Mouse (Mus musculus) heart, postnatal 14 days (tissue): ENCODE results near the gene App. TPM values are rescaled to one million over a fixed set of nuclear protein-coding genes. Genes with fewer than 3 reads are reported as not detected.
A peak's percentile ranks its signal among the peaks of the same experiment; 100 is the strongest.

Experiments
- DNase-seq, 2 experiments: peaks; one replicate each; pipeline ENCODE4 v3.0.0; 2021 to 2022
- intact Hi-C: fragments of 180-260 bp; cut with DNase I; formaldehyde crosslinking; loops from one replicate; pipeline ENCODE4 v1.15.1; 2025
- total RNA-seq, 2 experiments: library from RNA; stranded (reverse); gene quantifications; 2 replicates each; pipeline ENCODE4 v1.2.3; 2021

The App gene
- total RNA-seq, 2 experiments from 2014 or later, result 184 to 199 TPM

DNA sequence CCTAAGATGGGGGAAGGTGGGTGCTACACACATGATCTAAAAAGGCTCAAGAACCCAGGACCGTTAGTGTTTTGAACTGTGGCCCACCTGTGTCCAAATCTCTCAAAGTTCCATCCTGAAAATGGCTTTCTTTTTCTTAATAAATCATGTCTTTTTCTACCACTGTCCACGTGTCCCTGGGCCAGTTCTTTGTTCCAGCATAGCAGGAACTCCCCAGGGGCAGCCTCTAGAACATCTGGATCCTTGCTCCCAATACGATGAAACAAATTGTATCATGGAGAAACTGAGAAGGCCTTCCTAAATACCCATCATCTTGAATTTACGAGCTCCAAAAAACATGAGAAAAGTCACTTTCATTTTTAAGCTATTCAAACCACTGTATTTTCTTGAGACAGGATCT, 182.6 kb downstream of the App start:
- no peak for DNase-seq
- intact Hi-C loops, result loop anchor here (5.0 kb wide), 1 partner anchor 34 kb away; no protein-coding TSS in a partner anchor

DNA sequence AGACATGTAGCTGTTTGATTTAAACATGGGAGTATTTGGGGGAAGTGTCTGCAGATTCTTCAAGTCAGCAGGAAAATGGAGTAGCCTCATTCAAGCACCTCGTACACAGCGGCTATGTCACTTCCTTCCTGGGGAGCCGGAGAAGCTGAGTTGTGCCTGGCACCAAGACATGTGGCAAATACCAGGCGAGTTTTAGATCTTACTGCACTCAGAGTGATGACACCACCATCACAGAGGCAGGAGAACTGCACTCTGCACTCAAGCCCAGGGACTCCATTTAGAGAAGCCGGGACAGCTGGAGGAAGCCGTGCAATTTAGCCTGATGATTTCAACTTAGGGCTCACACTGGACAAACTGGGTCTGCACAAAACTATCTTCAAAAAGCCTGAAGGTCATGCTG, 183.6 kb downstream of the App start:
- peak in 1 of 2 experiments; percentile 27 for DNase-seq
- intact Hi-C loops, result loop anchor here (5.0 kb wide), 1 partner anchor 33 kb away; no protein-coding TSS in a partner anchor

DNA sequence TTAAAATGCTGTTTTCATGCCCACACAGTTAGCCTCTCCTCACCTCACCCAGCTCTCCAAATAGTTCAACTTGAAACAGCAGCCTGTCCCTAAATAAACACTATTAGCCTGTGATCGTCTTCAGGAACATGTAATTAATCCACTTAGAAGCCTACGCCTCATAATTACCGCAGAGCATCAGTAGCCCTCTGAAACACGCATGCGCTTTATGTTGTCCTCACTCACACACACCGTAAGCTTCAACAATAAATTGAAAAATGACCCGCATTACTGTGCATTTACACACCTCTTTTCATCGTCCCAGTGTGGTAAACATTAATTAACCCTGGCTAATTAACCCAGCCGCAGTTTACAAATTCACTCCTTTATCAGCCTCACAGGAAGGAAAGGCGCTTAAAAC, 184.1 kb downstream of the App start:
- intact Hi-C loops, result no loop called here

DNA sequence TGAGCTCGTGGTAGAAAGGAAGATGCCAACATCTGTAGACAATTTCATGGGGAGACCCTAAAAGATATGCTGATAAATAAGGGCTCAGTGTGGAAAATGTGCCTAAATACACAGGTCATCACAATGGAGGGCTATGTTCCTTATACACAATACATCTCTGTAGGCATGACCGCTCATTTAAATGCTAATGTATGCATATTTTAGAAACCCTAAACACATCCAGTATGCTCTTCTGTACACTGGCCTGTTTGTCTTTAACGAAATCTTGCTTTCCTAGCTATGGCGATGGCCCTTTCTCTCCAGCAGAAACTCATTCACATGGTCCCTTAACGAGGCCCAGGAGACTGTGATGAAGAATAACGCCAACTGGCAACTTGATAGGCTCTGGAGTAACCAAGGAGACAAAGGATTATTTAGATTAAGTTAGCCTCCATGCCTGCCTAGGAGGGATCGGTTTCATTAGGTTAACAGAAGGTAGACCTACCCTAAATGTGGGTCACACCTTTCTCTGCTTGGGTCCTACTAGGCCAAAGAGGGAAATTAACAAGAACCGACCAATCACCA, 185.8 kb downstream of the App start:
- DNase-seq, result no peak
- intact Hi-C loops, result no loop called here

More for the DNA sequence above, 184.1 kb downstream of the App start:
- DNase-seq, result no peak

DNA sequence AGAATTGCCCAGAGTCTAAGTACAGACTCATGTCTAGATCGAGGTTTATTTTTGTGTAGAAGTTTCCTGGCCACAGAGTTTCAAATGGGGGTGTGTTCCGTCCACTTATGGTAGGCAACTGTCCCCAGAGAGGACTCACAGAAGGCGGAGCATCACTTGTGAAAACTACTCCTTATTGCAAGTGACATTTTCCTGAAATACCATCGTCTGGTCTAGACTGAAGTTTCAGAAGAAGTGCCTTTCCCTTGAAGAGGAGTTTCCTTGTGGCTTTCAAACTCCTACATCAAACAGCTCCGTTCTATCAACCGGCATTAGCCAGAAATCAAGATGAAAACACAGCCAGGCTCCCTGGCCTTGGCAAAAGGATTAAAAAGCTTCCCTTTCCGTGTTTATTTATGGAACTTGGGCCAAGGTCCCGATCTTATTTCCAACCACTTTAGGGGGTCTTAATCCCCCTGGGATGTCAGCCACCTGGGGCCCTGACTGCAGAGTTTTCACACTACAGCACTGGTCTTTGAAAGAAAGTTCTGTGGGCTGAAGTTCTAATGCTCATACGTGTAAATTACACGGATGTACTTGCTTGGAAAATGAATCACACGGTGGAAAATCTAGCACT, 187.4 kb downstream of the App start:
- intact Hi-C loops, result no loop called here
- DNase-seq, result no peak

DNA sequence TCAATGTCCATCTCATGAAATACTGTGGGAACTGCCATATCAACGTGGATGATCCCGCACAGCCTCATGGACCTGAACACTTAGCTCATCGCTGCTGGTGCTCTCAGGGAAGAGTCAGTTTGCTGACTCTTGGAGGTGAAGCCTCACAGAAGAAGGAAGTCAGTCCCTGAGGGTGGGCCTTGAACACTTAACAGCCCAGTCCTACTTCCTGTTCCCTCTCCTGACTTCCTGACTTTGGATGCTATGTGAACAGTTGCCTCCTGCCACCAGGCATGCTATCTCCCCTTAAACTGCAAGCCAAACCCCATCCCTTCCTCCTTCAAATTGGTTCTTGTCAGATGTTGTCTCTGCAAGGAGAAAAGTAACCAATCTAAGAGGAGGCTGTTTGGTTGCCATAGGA, 188.2 kb downstream of the App start:
- DNase-seq, result no peak
- intact Hi-C loops, result no loop called here

DNA sequence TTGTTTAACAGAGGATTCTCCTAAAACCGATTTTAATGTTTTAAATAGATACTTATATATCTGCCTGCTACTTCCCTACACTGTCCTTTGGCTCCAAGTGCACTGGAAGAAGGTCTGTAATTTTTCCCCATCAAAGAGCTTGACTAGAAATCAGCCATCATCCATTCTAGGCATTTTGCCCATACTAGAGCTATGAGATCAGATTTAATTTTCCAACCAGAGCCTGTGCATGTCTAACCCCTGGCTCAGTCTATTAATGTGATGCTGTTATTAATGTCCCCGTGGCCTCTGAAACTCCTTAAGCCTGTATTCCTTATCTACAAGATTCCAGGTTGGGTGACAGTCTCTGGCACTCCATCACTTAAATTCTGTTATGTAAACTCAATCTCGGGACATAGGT, 190.1 kb downstream of the App start:
- no peak for DNase-seq
- intact Hi-C loops, result no loop called here

DNA sequence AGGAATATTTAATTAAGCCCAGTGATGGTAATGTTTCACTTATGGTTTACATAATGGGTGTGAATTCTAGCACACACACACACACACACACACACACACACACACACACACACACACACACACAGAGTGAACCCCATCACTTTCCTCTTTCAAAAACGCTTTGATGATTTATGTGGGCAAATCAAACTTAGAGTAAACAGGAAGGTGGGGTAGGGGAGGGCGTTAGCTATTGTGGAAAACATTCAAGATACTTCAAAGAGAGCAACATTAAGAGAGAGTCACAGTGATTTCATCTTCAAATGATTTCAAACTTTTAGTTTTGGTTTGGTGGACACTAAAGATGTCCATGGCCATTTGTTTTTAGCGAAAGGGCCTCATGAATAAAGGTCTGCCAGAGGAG, 191.0 kb downstream of the App start:
- DNase-seq, result no peak
- intact Hi-C loops, result no loop called here

DNA sequence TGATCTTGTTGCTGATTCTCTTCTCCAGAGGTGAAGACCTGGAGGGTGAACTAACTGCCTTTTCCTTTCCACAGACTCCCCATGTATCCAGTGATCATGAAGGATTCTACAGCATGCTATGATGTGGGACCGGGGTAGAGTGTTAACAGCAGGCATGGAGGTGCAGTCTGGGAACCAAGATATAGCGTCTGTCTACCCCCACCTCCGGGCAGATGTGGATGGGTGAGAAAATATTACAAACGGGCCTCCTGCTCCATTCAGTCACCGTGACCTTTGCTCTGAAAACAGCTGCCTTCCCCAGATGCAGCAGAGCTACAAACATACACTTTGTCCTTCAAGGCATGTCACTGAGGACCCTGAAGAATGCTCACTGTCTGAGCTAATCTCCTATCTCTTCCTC, 195.0 kb downstream of the App start:
- intact Hi-C loops, result no loop called here
- no peak for DNase-seq

DNA sequence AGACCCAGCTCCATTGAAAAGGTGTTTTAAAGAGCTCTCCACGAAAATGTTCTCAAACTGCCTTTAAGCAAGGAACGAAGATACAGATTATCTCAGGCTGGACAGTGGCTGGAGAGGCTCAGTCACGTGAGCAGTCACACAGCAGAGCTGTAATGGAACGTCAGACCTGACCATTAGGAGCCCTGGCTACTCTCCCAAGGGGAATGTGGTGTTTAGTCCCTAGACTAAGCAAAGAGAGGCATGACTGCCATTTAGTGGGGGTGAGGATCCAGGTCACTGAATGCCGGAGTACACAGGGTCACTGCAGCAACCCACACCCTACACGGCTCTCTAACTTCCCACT, 199.4 kb downstream of the App start:
- intact Hi-C loops, result no loop called here
- no peak for DNase-seq

DNA sequence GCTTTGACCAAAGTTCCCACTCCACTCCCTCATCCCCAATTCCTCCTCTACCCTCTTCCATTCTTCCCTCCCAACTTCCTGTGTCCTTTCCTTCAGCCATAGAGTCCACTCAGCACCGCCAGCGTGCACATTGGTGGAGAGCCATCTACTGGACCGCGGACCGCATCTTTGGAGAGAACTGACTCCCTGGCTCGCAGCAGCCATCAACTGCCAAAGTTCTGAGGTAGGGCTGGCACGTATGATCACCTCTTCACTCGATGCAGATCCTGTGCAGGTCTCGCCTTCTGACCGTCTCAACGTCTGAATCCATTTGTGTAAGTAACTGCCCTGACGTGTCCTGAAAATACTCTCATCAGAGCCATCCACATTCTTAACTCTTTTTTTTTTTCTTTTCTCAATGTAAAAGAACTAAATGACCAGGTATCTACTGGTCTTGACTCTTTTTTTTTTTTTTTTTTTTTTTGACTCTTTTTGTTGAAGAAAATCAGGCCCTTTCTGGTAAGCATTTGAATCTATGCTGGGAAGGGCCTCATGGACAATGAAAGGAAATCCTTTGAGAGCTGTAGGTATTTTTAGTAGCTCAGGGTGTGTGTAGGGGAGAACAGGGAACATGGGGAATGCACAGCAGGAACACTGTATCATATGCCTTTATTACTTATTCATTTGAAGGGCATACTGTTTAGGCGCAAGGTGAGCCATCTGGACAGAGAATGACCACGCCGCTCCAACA, 200.0 kb downstream of the App start:
- intact Hi-C loops, result no loop called here
- no peak for DNase-seq

DNA sequence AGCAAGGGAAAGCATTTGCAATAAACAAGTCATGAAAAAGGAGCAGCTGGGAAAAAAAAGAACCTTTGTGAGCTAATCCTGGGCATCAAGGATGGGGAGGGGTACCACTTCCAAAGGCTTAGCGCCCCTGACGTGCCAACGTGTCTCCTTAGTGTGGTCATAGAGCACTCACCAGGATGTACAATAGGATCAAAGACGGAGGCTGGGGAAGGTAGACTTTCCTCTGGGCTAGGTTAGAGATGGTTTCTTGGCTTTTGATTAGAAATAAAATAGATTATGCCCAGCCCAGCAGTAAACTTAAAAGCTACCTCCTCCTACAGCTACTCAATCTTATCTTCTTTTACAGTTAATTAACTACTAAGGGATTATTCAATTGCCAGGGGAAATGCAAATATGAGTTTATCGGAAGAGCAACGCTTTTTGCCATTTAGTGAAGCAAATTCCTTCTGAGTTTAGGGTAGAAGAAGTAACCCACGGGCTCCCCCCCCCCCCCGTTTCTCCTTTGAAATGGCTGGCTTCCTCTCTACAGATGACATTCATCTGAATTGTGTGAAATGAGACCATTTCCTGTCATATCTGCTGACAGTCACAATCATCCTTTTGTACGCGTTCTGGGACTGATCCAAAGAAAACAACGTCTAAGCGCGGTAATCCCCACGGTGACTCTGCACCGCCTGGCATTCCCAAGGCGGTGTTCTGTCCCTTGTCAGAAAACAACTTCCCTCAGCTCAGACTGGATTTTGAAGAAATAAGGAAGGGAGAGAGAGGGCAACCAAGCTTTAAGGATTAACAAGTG, 201.8 kb downstream of the App start:
- intact Hi-C loops, result no loop called here
- DNase-seq, result peak; percentile 31 to 33

DNA sequence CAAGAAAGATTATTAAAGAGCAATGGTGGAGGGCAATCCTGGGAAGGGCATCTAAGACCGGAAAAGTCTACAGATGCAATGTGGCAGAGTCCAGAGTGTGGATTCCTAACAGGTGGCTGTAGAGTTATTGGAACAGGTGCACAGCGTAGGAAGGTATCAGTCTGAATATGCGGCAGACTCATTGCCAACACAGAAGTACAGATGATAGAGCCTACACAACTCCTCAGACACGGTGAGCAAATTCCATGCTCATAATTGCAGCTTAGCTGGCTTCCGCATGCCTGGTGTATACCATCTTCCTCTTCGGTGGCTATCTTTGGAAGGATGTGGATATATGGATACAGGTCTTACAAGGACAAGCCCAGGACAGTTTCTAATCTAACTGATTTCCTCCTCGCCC, 204.5 kb downstream of the App start:
- no peak for DNase-seq
- intact Hi-C loops, result no loop called here

DNA sequence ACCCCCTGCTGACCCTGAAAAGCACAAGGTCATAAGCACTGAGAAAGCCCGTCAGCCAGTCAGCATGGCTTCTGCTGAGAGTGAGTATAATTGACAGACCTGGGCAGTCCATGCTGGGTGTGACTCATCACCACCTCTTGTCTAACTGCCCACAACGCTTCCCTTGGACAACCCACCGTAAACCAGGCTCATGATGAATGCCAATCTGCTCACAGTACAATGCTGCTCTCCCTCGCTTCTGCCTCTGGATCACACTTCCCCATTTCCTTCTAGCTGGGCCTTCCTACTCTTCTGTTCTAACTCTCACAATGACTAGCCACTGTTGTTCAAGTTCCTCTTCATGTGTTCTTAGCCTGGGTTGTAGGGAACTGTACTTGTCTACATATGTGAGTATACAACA, 206.6 kb downstream of the App start:
- no peak for DNase-seq
- intact Hi-C loops, result no loop called here

DNA sequence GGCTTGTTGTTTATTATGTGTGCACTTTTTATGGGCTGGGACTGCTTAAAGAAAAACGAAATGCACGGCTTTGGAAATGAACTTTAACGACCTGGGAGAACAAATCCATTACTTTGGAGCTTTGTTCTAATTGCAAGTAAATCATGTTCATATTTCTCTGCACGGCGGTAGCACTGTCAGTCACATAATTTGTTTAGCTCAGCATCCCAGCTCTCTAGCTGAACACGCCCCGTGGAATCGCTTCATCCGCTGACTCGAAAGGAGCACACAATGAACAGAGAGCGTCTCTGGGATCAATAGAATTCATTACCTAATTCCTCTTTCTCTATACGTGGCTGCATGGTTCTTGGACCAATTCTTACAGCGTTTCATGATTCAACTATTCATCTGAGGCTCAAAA, 207.5 kb downstream of the App start:
- intact Hi-C loops, result no loop called here

DNA sequence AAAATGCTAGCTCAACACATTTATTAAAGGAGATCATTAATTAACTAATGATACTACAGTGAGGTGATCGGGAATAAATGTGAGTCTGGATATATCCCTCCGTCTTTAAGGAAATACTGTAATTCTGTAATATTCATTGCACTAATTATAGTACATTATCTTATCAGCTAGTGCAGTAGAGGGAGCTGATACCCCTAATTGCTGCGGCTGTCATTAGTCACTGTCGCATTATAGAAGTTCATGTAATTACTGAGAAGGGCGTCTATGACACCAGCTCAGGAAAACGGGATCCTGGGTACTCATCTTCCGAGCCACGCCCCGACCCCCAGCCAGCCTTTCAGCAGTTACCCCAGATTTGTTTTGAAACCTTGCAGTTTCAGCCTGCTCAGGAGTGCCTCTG, 209.6 kb downstream of the App start:
- DNase-seq, result no peak
- intact Hi-C loops, result no loop called here

More for the DNA sequence above, 207.5 kb downstream of the App start:
- DNase-seq, result no peak

DNA sequence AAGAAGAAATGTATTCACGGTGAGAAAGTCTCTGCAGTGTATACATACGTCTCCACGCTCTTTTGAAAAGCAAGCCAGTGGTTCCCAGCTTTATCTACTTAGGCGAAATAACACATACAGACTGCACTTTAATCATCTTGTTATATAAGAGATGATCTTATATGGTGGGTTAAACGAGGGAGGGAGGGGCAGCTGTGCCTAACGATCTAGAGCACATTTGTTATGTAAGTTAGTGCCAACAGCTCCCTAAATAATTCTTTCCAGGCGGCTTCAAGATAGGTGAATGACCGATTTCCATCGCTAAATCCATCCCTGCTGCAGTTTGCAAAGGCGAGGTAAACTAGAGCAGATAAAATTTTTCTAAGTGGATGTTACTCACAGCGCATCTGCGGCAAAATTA, 210.0 kb downstream of the App start:
- intact Hi-C loops, result no loop called here
- no peak for DNase-seq

DNA sequence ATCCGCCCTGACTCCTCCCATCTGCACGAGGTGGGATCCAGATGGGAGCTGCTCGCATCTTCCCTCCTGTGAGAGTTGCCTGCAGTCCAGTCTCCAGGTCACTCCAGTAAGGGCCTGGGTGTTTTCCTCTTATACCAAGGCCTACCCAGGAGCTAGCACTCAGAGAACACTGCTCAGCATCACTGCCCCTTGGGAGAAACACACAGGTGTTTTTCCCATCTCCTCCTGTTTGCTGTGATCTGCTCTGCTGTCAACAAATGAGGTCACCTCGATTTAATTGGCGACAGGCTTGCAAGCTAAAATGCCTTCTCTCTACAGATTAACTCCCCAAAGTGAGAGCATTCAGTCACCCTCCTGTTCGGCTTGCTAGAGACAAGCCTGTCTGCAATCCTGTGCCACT, 216.3 kb downstream of the App start:
- no peak for DNase-seq
- intact Hi-C loops, result loop anchor here (5.0 kb wide), 1 partner anchor 35 kb away; no protein-coding TSS in a partner anchor

DNA sequence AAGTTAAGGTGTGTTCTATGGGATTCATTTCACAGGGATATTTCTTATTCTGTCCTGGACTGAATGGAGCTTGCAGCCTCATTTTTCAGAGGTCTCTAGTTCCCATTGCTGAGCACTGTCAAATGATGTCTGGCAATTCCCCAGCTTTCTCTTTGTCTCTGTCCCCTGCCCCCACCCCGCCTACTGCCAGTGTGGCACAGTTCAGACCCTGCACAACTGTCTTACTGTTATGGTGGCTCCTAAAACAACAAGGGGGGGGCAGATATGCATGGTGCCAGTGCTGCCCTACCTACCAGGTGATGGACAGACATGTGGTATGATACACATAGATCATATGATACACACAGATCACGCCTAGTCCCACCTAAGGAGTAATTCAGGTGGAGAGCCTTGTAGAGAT, 216.9 kb downstream of the App start:
- intact Hi-C loops, result loop anchor here (5.0 kb wide), 1 partner anchor 36 kb away; no protein-coding TSS in a partner anchor
- no peak for DNase-seq

DNA sequence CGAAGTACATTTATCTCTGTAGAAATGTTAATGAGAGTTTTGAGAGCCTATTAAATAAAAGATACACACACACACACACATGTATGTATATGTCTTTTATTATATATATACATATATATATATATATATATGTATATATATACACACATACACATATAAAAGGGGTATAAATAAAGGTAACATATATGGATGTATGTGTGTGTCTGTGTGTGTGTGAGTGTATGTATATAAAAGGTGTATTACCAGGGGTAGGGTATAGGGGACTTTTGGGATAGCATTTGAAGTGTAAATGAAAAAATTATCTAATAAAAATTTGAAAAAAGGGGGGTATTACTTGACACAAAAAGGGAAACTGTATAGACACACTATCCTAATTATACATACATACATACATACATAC, 217.7 kb downstream of the App start:
- intact Hi-C loops, result loop anchor here (1.0 to 5.0 kb wide), 3 partner anchors 36 to 722 kb away; partner anchors contain the start of gene App
- no peak for DNase-seq
